Mouse (Mus musculus): Measurements from ENCODE around the gene Lnx2. TPM values are rescaled to one million over a fixed set of nuclear protein-coding genes. Genes with fewer than 3 reads are reported as not detected.

The Lnx2 gene
- polyA plus RNA-seq, 1 experiment from 2014 or later, result 9.3 TPM

DNA sequence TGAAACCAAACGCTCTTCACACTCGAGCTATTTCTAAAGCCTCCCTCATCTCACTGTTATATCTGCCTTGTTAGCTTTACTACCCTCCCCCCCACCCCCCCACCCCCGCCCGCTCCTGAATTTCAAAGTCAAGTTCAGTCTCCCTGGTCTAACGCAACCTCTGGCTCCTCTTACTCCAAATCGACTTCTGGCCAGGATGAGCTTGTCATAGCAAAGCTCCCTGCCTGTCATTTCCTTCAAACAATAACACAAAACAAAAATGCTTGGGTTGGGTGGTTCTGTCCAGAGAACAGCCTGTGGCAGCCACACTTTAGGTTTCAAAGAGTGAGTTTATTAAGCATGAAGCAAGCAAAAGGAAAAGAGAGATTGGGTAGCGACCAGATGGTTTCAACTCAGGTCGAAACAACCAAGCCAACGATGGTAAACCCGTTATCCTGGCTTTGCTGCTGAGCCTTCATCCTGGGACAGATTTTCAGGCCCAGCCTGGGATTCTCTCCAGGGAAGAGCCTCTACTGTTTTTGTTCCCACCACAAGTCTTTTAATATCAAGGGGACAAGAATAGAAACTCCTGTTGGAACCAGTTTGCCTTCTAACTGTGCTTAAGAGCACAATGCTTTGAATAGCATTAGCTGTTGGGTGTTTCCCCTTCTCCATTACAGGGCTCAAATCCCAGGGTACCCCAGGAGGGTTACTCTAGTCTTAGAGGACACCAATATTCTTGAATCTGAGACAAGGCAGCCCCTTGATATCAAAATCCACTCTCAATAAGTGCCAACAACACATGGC lies 104.4 kb downstream of the Lnx2 start:
- no peak overlapping the region for H3K9ac ChIP-seq (ENCODE audit: low read length)
- H3K36me3 ChIP-seq (ENCODE audit: control insufficient read depth, insufficient read depth, low read length), result no peaks in the 10 kb centered on the region
- no peaks in the 10 kb centered on the region for H3K27me3 ChIP-seq (ENCODE audit: control insufficient read depth, insufficient read depth, low read length)
- 49% methylated on average over 10 of the region's 10 CpGs for WGBS
- no peaks in the 10 kb centered on the region for H3K4me1 ChIP-seq (replicated peaks; ENCODE audit: control insufficient read depth, insufficient read depth)
- no peak for TF ChIP-seq CTCF (IDR thresholded peaks at IDR 0.05; ENCODE audit: low read depth)
- no peak for TF ChIP-seq EP300 (optimal IDR thresholded peaks at IDR 0.05)
- no peaks in the 10 kb centered on the region for H3K9me3 ChIP-seq (ENCODE audit: control insufficient read depth, low read length)
- H3K27ac ChIP-seq (replicated peaks), result no peak overlapping the region
- ATAC-seq (ENCODE audit: low FRiP score, low TSS enrichment), result no peak
- no peak overlapping the region for H3K4me2 ChIP-seq (replicated peaks; ENCODE audit: low read depth)
- no peak for DNase-seq (ENCODE audit: low spot score)
- H3K4me3 ChIP-seq (ENCODE audit: low read depth, low read length), result no peak overlapping the region

DNA sequence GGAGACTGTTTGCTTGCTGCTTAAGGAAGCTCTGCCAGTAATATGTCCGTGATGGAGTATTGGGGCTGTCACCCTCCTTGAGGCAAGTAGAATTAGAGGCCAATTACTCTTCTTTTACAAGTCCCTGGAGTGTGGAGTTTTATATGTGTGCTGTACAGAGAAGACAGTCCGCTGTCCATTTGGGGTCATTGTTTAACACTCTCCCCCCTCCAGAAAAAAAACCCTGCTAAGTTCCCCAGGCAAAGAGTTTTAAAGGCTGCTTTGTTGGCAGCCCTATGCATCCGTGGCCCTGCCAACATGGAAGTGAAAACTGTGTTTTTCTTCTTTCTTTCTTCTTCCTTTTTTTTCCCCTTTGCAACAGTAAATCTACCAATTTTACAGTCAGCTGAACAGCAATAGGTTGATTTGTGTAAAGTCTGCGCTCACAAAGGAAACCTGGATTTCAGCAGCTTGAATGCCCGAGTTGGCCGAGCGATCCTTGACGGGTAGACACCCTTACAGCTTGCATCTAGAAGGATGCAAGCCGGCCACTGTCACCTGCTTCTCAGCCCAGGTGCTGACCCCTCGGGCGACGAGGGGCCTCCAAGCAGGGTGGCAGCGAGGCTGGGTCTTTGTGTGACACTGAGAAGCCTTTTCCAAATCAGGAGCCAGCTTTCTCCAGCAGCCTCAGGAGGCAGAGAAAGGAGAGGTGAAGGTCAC lies 107.5 kb downstream of the Lnx2 start:
- H3K4me1 ChIP-seq (replicated peaks; ENCODE audit: control insufficient read depth, insufficient read depth), result no peaks in the 10 kb centered on the region
- DNase-seq (ENCODE audit: low spot score) (no peak), ATAC-seq (ENCODE audit: low FRiP score, low TSS enrichment) (no peak)
- no peaks in the 10 kb centered on the region for H3K9me3 ChIP-seq (ENCODE audit: control insufficient read depth, low read length)
- no peak overlapping the region for H3K4me2 ChIP-seq (replicated peaks; ENCODE audit: low read depth)
- no peak for TF ChIP-seq EP300 (optimal IDR thresholded peaks at IDR 0.05)
- TF ChIP-seq CTCF (IDR thresholded peaks at IDR 0.05; ENCODE audit: low read depth), result no peak
- WGBS, result 73% methylated on average over 13 of the region's 13 CpGs
- no peaks in the 10 kb centered on the region for H3K36me3 ChIP-seq (ENCODE audit: control insufficient read depth, insufficient read depth, low read length)
- no peak overlapping the region for H3K9ac ChIP-seq (ENCODE audit: low read length)
- no peak overlapping the region for H3K27ac ChIP-seq (replicated peaks)
- no peaks in the 10 kb centered on the region for H3K27me3 ChIP-seq (ENCODE audit: control insufficient read depth, insufficient read depth, low read length)
- no peak overlapping the region for H3K4me3 ChIP-seq (ENCODE audit: low read depth, low read length)

Other genes with a start within 250 kb of the Lnx2 start
- 515 and 522 TPM in 2 replicates for gene Rpl21, start 243.7 kb downstream of the Lnx2 start, polyA plus RNA-seq (2015; fragmentation: Nextera tagmentation; extraction: Ambion mirVana)
- 13.7 and 13.8 TPM in 2 replicates for gene Rasl11a, start 231.5 kb downstream of the Lnx2 start, polyA plus RNA-seq (2015; fragmentation: Nextera tagmentation; extraction: Ambion mirVana)
- 67.9 and 70.4 TPM in 2 replicates for gene Gtf3a, start 127.9 kb downstream of the Lnx2 start, polyA plus RNA-seq (2015; fragmentation: Nextera tagmentation; extraction: Ambion mirVana)
- 21.0 and 25.0 TPM in 2 replicates for gene Mtif3, start 112.8 kb downstream of the Lnx2 start, polyA plus RNA-seq (2015; fragmentation: Nextera tagmentation; extraction: Ambion mirVana)
- 150 TPM in 2 replicates for gene Polr1d, start 464 bp upstream of the Lnx2 start, polyA plus RNA-seq (2015; fragmentation: Nextera tagmentation; extraction: Ambion mirVana)
- not detected in 2 replicates for gene Gsx1, start 112.1 kb upstream of the Lnx2 start, polyA plus RNA-seq (2015; fragmentation: Nextera tagmentation; extraction: Ambion mirVana)
- 3.0 and 3.6 TPM in 2 replicates for gene Pdx1, start 193.4 kb upstream of the Lnx2 start, polyA plus RNA-seq (2015; fragmentation: Nextera tagmentation; extraction: Ambion mirVana)
- 0.05 and 0.06 TPM in 2 replicates for gene Cdx2, start 230.7 kb upstream of the Lnx2 start, polyA plus RNA-seq (2015; fragmentation: Nextera tagmentation; extraction: Ambion mirVana)
- gene Urad, start 245.9 kb upstream of the Lnx2 start, polyA plus RNA-seq (2015; fragmentation: Nextera tagmentation; extraction: Ambion mirVana), result not detected in 2 replicates